19 mouse cellular contexts compared by ENCODE assay signal in the genomic region with DNA sequence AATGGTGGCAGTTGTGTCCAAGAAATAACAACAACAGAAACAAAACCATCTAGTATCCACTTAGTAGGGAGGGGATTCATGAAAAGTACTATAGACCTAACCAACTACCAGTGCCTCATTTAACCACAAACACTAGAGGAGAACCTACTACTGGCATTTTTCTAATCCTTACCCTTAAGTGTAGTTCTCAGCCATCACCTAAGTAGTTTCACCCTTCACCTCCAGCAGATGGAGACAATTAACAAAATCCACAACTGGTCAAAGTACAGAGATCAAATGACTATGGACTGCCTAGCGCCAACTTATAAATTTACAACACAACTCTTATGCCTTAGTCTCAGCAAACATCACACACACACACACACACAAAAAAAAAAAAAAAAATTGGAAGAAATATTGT.
DNase-seq lines count a peak whose midpoint lies in the region; ATAC-seq lines count a peak whose summit lies in the region.
"Had no signal": no experiment of that assay in that cellular context is flagged by ENCODE, and none has a peak within 500 bp of the region (broad histone marks: within the 10 kb centered on the region; RNA-seq: fewer than 3 reads in every experiment).

No protein-coding gene starts in this region.

- no peak overlapping the region for H3K4me2 ChIP-seq in embryonic facial prominence, embryonic 11.5 days (ENCODE audit: low read depth, low read length)
- H3K4me2 ChIP-seq in forebrain, embryonic 13.5 days = no peak overlapping the region
- H3K4me2 ChIP-seq: heart, embryonic 13.5 days; hindbrain, embryonic 12.5 days had no signal

- H3K9ac ChIP-seq in embryonic facial prominence, embryonic 11.5 days (replicated peaks; ENCODE audit: low read length) = no peak overlapping the region
- no peak overlapping the region for H3K9ac ChIP-seq in forebrain, embryonic 13.5 days
- H3K9ac ChIP-seq: heart, embryonic 13.5 days; hindbrain, embryonic 12.5 days had no signal

- H3K27me3 ChIP-seq in embryonic facial prominence, embryonic 11.5 days (ENCODE audit: control insufficient read depth, insufficient read depth, low read length) = no peaks in the 10 kb centered on the region
- H3K27me3 ChIP-seq in embryonic facial prominence, embryonic 10.5 days (replicated peaks; ENCODE audit: low read depth, poor library complexity, severe bottlenecking) = no peaks in the 10 kb centered on the region
- H3K27me3 ChIP-seq in forebrain, embryonic 13.5 days = no peaks in the 10 kb centered on the region
- H3K27me3 ChIP-seq: heart, embryonic 13.5 days; hindbrain, embryonic 12.5 days had no signal

- ATAC-seq in embryonic facial prominence, embryonic 11.5 days (replicated peaks; ENCODE audit: insufficient number of reproducible peaks, low FRiP score, low TSS enrichment, low read depth) = no peak
- no peak for ATAC-seq in forebrain, embryonic 13.5 days
- ATAC-seq: forebrain, embryonic 14.5 days; hindbrain, embryonic 16.5 days had no signal

- 35% methylated on average over 1 of the region's 1 CpGs for WGBS in embryonic facial prominence, embryonic 11.5 days
- 48% methylated on average over 1 of the region's 1 CpGs for WGBS in embryonic facial prominence, embryonic 10.5 days
- 87% methylated on average over 1 of the region's 1 CpGs for WGBS in forebrain, embryonic 13.5 days

- peak; percentile 39 for DNase-seq in embryonic facial prominence, embryonic 11.5 days (ENCODE audit: low spot score)
- DNase-seq in embryonic facial prominence, embryonic 10.5 days (ENCODE audit: low spot score) = no peak
- DNase-seq in NIH3T3 (ENCODE audit: low read depth) = peak; percentile 5
- DNase-seq in embryo, embryonic 11 days = peak; percentile 8
- DNase-seq in cerebellum, adult 18-20 months = no peak
- DNase-seq in right cerebral cortex, postnatal 36 days (ENCODE audit: low spot score in 2 of 2) = no peak
- DNase-seq: adrenal gland, adult 8-10 months; adrenal gland, postnatal 36 days; cerebellum, adult 8-10 months; cerebellum, postnatal 25 days; gastrocnemius, postnatal 36 days; heart, adult 11 months; heart, postnatal 36 days; kidney, adult 2 months had no signal

- H3K9me3 ChIP-seq in embryonic facial prominence, embryonic 11.5 days (replicated peaks; ENCODE audit: control insufficient read depth, low read length) = no peaks in the 10 kb centered on the region
- no peaks in the 10 kb centered on the region for H3K9me3 ChIP-seq in embryonic facial prominence, embryonic 10.5 days
- no peaks in the 10 kb centered on the region for H3K9me3 ChIP-seq in forebrain, embryonic 13.5 days (replicated peaks)
- H3K9me3 ChIP-seq: heart, embryonic 13.5 days; hindbrain, embryonic 12.5 days had no signal

- no peaks in the 10 kb centered on the region for H3K4me1 ChIP-seq in embryonic facial prominence, embryonic 11.5 days (ENCODE audit: control insufficient read depth, insufficient read depth, low read length)
- no peaks in the 10 kb centered on the region for H3K4me1 ChIP-seq in embryonic facial prominence, embryonic 10.5 days
- no peaks in the 10 kb centered on the region for H3K4me1 ChIP-seq in forebrain, embryonic 13.5 days
- H3K4me1 ChIP-seq: heart, embryonic 13.5 days; hindbrain, embryonic 12.5 days had no signal

- no peak overlapping the region for H3K4me3 ChIP-seq in embryonic facial prominence, embryonic 11.5 days (ENCODE audit: low read depth, low read length)
- H3K4me3 ChIP-seq in embryonic facial prominence, embryonic 10.5 days = no peak overlapping the region
- H3K4me3 ChIP-seq in forebrain, embryonic 13.5 days = no peak overlapping the region
- H3K4me3 ChIP-seq: heart, embryonic 13.5 days; hindbrain, embryonic 12.5 days had no signal

- H3K36me3 ChIP-seq in embryonic facial prominence, embryonic 11.5 days (replicated peaks; ENCODE audit: control insufficient read depth, insufficient read depth, low read depth, low read length) = no peaks in the 10 kb centered on the region
- no peaks in the 10 kb centered on the region for H3K36me3 ChIP-seq in embryonic facial prominence, embryonic 10.5 days (replicated peaks)
- no peaks in the 10 kb centered on the region for H3K36me3 ChIP-seq in forebrain, embryonic 13.5 days (ENCODE audit: poor library complexity, severe bottlenecking)
- H3K36me3 ChIP-seq: heart, embryonic 13.5 days; hindbrain, embryonic 12.5 days had no signal

- no peak overlapping the region for H3K27ac ChIP-seq in embryonic facial prominence, embryonic 11.5 days (replicated peaks; ENCODE audit: low read depth, low read length)
- H3K27ac ChIP-seq in embryonic facial prominence, embryonic 10.5 days (replicated peaks) = no peak overlapping the region
- H3K27ac ChIP-seq in forebrain, embryonic 13.5 days = no peak overlapping the region
- H3K27ac ChIP-seq: heart, embryonic 13.5 days; hindbrain, embryonic 12.5 days had no signal

Comparison
In these comparisons a context has a peak if more than half of its experiments do, and no peak if none do; other contexts are left out.
1. DNase-seq: peak in embryonic facial prominence, embryonic 11.5 days (single experiment), NIH3T3 (single experiment) and embryo, embryonic 11 days (single experiment); none in embryonic facial prominence, embryonic 10.5 days (single experiment), cerebellum, adult 18-20 months (0 of 2) and right cerebral cortex, postnatal 36 days (0 of 2).